Mouse (Mus musculus) bone marrow, adult 2 months (tissue): ENCODE results near the gene Hsd17b3.

Experiments
- CTCF ChIP-seq: fragments of 200-500 bp; IDR thresholded peaks from 2 replicates; pipeline ENCODE4 v1.5.1; 2011; ENCODE audit warnings: low read length, control low read depth; ENCODE audit not compliant: control insufficient read depth, insufficient read depth
- POLR2A ChIP-seq: fragments of 200-500 bp; IDR thresholded peaks from 2 replicates; pipeline ENCODE4 v1.6.1; 2011; ENCODE audit warnings: low read depth, mild to moderate bottlenecking, control low read depth, low read length, borderline replicate concordance; ENCODE audit not compliant: control insufficient read depth

GRCm38 (mm10) chr13:64120760-64121159 lies 31.7 kb upstream of the Hsd17b3 start:
- TF ChIP-seq POLR2A, result no peak
- no peak for TF ChIP-seq CTCF
